Mouse (Mus musculus) liver, embryonic 14.5 days (tissue): ENCODE data around the gene RPS10-NUDT3. TPM values are rescaled to one million over a fixed set of nuclear protein-coding genes. Genes with fewer than 3 reads are reported as not detected.

Experiments used
- ATAC-seq: fragments of 200-750 bp; cut with Nextera tagmentation; 2 replicates; pipeline ENCODE4 v1.8.0; 2017; ENCODE audit warnings: moderate number of reproducible peaks, mild to moderate bottlenecking, moderate library complexity; ENCODE audit not compliant: insufficient read depth
- DNase-seq, 3 experiments: peaks; one replicate each; pipeline ENCODE4 v3.0.0-alpha.2; 2012 to 2013; ENCODE audit warnings: low read depth in 3 of 3, low spot score in 3 of 3
- H3K27ac ChIP-seq: fragments of 300-500 bp; sonication (generic); 2 replicates; pipeline ENCODE4 v1.5.1; 2014; ENCODE audit warnings: moderate library complexity, mild to moderate bottlenecking, control low read depth, inconsistent platforms
- H3K27me3 ChIP-seq: fragments of 300-500 bp; sonication (generic); 2 replicates; pipeline ENCODE4 v1.6.1; 2014; ENCODE audit warnings: mild to moderate bottlenecking, low read length, moderate library complexity; ENCODE audit not compliant: control insufficient read depth, insufficient read depth
- H3K36me3 ChIP-seq: fragments of 300-500 bp; sonication (generic); replicated peaks from 2 replicates; pipeline ENCODE4 v1.6.1; 2014; ENCODE audit warnings: low read depth; ENCODE audit not compliant: control insufficient read depth, insufficient read depth
- H3K4me1 ChIP-seq, 2 experiments: fragments of 200-500 bp in 1 of 2; fragments of 300-500 bp in 1 of 2; sonication (generic) in 1 of 2; replicated peaks; 2 replicates each; pipeline ENCODE4 v1.6.1; 2012 to 2014; ENCODE audit warnings: antibody characterized with exemption in 1 of 2, inconsistent platforms in 1 of 2, low read length in 1 of 2; ENCODE audit not compliant: control insufficient read depth in 2 of 2, insufficient read depth in 2 of 2
- H3K4me2 ChIP-seq: fragments of 300-500 bp; sonication (generic); 2 replicates; pipeline ENCODE4 v1.6.1; 2014; ENCODE audit warnings: low read depth, mild to moderate bottlenecking, control low read depth, moderate library complexity
- H3K4me3 ChIP-seq, 2 experiments: fragments of 200-500 bp in 1 of 2; fragments of 300-500 bp in 1 of 2; sonication (generic) in 1 of 2; 2 replicates each; pipeline ENCODE4 v1.5.1; 2012 to 2014; ENCODE audit warnings: low read depth in 2 of 2, low read length in 2 of 2, mild to moderate bottlenecking in 2 of 2, control low read depth in 1 of 2, inconsistent platforms in 1 of 2, moderate library complexity in 1 of 2; ENCODE audit not compliant: insufficient read depth in 1 of 2
- H3K9ac ChIP-seq: fragments of 300-500 bp; sonication (generic); replicated peaks from 2 replicates; pipeline ENCODE4 v1.6.1; 2014; ENCODE audit warnings: mild to moderate bottlenecking, control low read depth, moderate library complexity
- H3K9me3 ChIP-seq: fragments of 300-500 bp; sonication (generic); 2 replicates; pipeline ENCODE4 v1.6.1; 2016; ENCODE audit warnings: low read length, mixed read lengths; ENCODE audit not compliant: control insufficient read depth
- CTCF ChIP-seq: IDR thresholded peaks from 2 replicates; pipeline ENCODE4 v1.5.1; 2016; ENCODE audit warnings: antibody characterized with exemption, low read depth, control low read depth
- EP300 ChIP-seq: IDR thresholded peaks from 2 replicates; pipeline ENCODE4 v1.6.1; 2016; ENCODE audit warnings: antibody characterized with exemption, low read depth
- WGBS: fragments of 180-500 bp; shearing (Covaris S2); extraction: QIAGEN DNeasy Blood & Tissue Kit; methylation state at CpG from one replicate; pipeline ENCODE4 v1.1.7; 2014; ENCODE audit not compliant: insufficient replicate concordance; 5-methylcytosine and 5-hydroxymethylcytosine counted together
- polyA plus RNA-seq, 2 experiments: library from polyadenylated mRNA; depleted of rRNA in 1 of 2; stranded (reverse) in 1 of 2; unstranded in 1 of 2; fragments of >200 nt; fragmentation: Nextera tagmentation in 1 of 2; extraction: Ambion mirVana in 1 of 2; gene quantifications; 2 replicates each; pipeline versions ENCODE4 v1.2.1 to v1.2.3; 2012 to 2014

The RPS10-NUDT3 gene
- polyA plus RNA-seq, 2 experiments, result not detected

DNA sequence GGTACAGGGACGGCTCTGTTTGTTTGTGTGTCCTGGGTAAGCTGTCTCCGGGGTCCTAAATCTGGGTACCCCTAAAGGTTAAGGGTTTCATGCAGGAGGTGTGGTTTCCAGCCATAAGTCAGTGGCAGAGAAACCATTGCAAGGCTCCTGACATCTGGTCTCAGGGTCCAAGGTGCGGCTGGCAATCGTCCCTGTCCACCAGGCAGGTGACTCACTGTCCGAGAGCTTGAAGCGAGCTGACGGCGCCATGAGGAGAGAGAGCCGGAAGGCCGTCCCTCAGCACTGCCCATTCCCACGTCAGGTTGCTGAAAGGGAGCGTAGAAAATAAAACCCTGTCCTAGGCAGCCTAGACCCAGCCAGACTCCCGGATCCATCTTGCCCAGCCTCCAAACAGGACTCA lies 15.6 kb upstream of the RPS10-NUDT3 start:
- DNase-seq, result no peak
- TF ChIP-seq EP300 (no peak), CTCF (no peak)
- 59% methylated on average over 13 of the region's 13 CpGs for WGBS
- H3K4me3 ChIP-seq, result no peak overlapping the region
- H3K27me3 ChIP-seq, result peaks cover 15% of the 10 kb centered on the region
- H3K36me3 ChIP-seq, result no peaks in the 10 kb centered on the region
- H3K9ac ChIP-seq, result no peak overlapping the region
- peaks cover 0 to 8% of the 10 kb centered on the region in 2 experiments; a peak in 2 of 4 replicates for H3K4me1 ChIP-seq
- no peak for ATAC-seq
- H3K9me3 ChIP-seq, result no peaks in the 10 kb centered on the region
- H3K27ac ChIP-seq, result no peak overlapping the region
- no peak overlapping the region for H3K4me2 ChIP-seq

DNA sequence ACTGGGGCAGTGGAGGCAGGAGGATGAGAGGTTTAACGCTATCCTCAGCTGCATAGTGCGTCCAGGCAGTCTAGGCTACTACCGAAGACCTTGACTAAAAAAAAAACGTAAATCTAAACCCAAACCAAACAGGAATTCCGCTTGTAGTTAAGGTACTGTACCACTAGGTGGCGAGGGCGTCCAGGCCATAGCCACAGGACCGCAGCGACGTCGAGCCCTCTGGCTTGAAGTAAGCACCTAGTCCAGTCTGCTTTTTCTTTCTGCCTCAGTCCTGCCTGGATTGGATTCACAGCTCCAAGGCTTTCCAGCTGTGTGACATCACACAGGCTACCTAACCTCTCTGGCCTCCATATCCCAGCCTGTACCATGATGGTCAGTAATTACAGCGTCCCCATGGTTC lies 15.1 kb upstream of the RPS10-NUDT3 start:
- peaks cover 11% of the 10 kb centered on the region for H3K27me3 ChIP-seq
- no peak overlapping the region for H3K9ac ChIP-seq
- 9% methylated on average over 12 of the region's 12 CpGs for WGBS
- DNase-seq (peak; percentile 37 to 48 (median 37)), ATAC-seq (no peak)
- no peak overlapping the region for H3K4me3 ChIP-seq
- H3K4me2 ChIP-seq, result no peak overlapping the region
- H3K27ac ChIP-seq, result no peak overlapping the region
- peaks cover 0 to 8% of the 10 kb centered on the region in 2 experiments; a peak in 2 of 4 replicates for H3K4me1 ChIP-seq
- peak; percentile 97 for TF ChIP-seq CTCF
- no peak for TF ChIP-seq EP300
- no peaks in the 10 kb centered on the region for H3K36me3 ChIP-seq
- no peaks in the 10 kb centered on the region for H3K9me3 ChIP-seq

DNA sequence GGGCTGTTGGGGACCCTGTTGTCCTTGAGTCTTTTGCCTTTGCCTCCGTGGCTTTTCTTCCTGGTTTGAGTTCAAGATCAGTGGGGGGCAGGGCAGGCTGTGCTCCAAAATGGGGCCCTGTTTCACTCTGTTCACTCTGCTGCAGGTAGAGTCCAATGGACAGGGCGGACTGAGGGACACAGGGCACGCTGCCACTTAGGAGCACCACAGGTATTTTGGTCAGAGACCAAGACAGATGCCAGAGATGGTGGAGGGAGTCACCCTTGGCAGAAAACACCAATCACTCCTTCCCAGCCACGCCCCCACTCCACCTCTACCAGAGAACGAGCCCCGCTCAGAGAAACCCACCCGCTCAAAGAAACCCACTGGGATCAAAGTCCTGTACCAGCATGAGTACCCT lies 10.8 kb upstream of the RPS10-NUDT3 start:
- DNase-seq (no peak), ATAC-seq (no peak)
- Histone ChIP-seq H3K9ac (no peak overlapping the region), H3K36me3 (no peaks in the 10 kb centered on the region), H3K4me1 (0 out of 4 replicates have a peak, but pooled peaks cover 0 to 3% of the 10 kb centered on the region in 2 experiments), H3K9me3 (no peaks in the 10 kb centered on the region), H3K27ac (no peak overlapping the region), H3K4me2 (no peak overlapping the region), H3K27me3 (no peaks in the 10 kb centered on the region), H3K4me3 (no peak overlapping the region)
- 51% methylated on average over 7 of the region's 7 CpGs for WGBS
- TF ChIP-seq EP300 (no peak), CTCF (no peak)

DNA sequence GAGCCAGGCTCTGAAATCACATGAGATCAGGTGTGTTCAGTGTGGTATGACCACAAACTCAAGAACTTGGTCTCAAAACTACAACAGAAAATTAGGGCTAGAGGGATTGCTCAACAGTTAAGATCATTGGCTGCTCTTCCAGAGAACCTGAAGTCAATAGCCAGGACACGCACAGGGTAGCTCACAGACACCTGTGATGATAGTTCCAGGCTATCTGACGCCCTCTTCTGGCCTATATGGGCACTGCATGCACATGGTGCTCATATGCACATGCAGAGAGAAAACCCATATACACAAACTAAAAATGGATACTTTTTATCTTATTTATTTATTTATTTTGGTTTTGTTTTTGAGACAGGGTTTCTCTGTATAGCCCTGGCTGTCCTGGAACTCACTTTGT lies 9.6 kb upstream of the RPS10-NUDT3 start:
- no peak for ATAC-seq
- H3K27ac ChIP-seq, result no peak overlapping the region
- WGBS, result 12% methylated on average over 2 of the region's 2 CpGs

DNA sequence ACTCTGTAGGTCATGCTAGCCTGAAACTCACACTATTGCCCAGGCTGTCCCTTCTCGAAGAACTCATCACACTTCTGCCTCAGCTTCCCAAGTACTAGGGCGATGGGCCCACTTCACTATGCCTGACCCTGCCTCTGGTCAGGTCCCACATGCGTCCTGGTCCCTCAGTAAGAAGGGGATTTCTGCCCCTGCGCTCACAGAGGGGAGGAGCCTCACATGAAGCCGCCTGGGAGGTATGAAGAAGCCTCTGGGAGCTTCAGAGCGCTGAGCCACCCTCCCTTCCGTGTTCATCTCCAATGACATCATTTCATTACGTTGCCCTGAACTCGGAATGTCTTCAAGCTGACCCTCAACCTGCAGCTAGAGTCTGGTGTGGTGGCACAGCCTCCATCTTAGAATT lies 8.7 kb upstream of the RPS10-NUDT3 start:
- WGBS, result 64% methylated on average over 9 of the region's 9 CpGs
- Histone ChIP-seq H3K9me3 (no peaks in the 10 kb centered on the region), H3K4me2 (no peak overlapping the region), H3K36me3 (no peaks in the 10 kb centered on the region), H3K27me3 (no peaks in the 10 kb centered on the region), H3K27ac (no peak overlapping the region), H3K4me3 (no peak overlapping the region), H3K4me1 (0 out of 4 replicates have a peak, but pooled peaks cover 0 to 3% of the 10 kb centered on the region in 2 experiments), H3K9ac (no peak overlapping the region)
- DNase-seq (no peak), ATAC-seq (no peak)
- TF ChIP-seq EP300 (no peak), CTCF (no peak)

More for the DNA sequence above, 9.6 kb upstream of the RPS10-NUDT3 start:
- Histone ChIP-seq H3K9ac (no peak overlapping the region), H3K4me3 (no peak overlapping the region), H3K27me3 (no peaks in the 10 kb centered on the region), H3K9me3 (no peaks in the 10 kb centered on the region), H3K4me2 (no peak overlapping the region), H3K36me3 (no peaks in the 10 kb centered on the region), H3K4me1 (0 out of 4 replicates have a peak, but pooled peaks cover 0 to 3% of the 10 kb centered on the region in 2 experiments)
- peak; percentile 50 for TF ChIP-seq CTCF
- TF ChIP-seq EP300, result no peak
- no peak for DNase-seq
